Mouse (Mus musculus): ENCODE measurements around the gene Timp3. TPM values are rescaled to one million over a fixed set of nuclear protein-coding genes. Genes with fewer than 3 reads are reported as not detected.

Gene Timp3
- polyA plus RNA-seq (2016; fragmentation: Nextera tagmentation; extraction: Ambion mirVana), result 21.2 and 25.7 TPM in 2 replicates

DNA sequence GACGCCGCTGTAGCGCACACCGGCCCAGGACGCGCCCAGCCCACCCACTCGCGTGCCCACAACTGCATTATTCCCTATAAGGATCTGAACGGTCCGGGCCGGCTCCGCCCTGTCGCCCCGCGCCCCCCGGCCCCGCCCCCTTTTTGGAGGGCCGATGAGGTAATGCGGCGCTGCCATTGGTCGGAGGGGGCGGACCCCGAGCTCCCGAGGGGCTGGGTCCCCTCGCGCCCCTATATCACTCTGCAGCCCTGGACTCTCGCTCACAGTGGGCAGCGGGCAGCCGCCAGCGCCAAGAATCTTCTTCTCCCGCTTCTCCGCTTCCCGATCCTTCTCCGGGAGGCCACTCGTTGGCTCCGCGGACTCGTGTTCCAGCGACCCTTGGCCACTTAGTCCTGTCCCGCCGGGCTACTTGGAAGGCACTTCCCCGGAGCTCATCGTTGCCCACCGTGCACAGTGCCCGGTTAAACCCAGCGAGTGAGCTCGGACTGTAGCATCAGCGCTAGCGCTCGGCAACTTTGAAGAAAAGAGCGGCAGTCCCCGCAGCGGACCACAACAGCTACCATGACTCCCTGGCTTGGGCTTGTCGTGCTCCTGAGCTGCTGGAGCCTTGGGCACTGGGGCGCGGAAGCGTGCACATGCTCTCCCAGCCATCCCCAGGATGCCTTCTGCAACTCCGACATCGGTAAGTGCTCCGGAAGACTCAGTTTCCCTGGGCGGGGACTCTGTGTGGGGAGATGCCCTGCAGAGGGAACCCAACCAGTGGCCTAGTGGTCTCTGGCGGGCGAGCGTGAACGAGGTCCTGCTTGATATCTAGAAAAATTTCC lies at the start of gene Timp3:
Timp3 (plus strand) TSS at position 80 of the 824 bp plus-strand sequence.
- Histone ChIP-seq H3K27me3 (ENCODE audit: low read depth, poor library complexity, severe bottlenecking) (peaks cover 59% of the 10 kb centered on the region), H3K4me1 (peaks cover 68% of the 10 kb centered on the region)
- under 1% methylated on average over 65 of the region's 65 CpGs for WGBS

DNA sequence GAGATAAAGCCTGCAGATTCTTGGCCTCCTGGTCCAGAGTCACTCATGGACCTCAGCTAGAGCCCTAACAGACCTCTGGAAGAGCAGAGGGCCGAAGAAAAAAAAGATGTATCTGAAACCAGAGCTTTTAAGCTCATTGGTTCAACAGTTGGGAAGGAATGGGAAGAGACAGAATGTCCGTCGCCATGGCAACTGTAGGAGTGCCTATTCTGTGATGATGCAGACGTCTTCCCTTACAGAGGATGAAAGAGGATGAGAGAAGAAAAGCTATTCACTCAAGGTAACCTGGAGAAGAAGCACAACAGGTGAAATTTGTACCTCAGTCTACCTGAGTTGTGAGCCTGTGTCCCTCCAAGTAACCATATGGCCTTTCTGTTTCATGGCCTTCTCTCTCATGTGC lies 44.0 kb upstream of the Timp3 start:
- WGBS, result 57% methylated on average over 4 of the region's 4 CpGs
- 0 out of 2 replicates have a peak, but pooled peaks cover 4% of the 10 kb centered on the region for H3K4me1 ChIP-seq
- H3K9me3 ChIP-seq (replicated peaks), result no peaks in the 10 kb centered on the region
- H3K27me3 ChIP-seq (ENCODE audit: low read depth, poor library complexity, severe bottlenecking), result no peaks in the 10 kb centered on the region
- no peak overlapping the region for H3K27ac ChIP-seq (replicated peaks)
- no peaks in the 10 kb centered on the region for H3K36me3 ChIP-seq
- peak; percentile 16 for DNase-seq (ENCODE audit: low spot score)
- H3K4me3 ChIP-seq, result no peak overlapping the region

More for the DNA sequence above, at the start of gene Timp3:
- H3K36me3 ChIP-seq, result no peaks in the 10 kb centered on the region
- H3K4me3 ChIP-seq, result peak within 1 kb of the TSS; percentile 67
- peak; percentile 86 for DNase-seq (ENCODE audit: low spot score)
- no peaks in the 10 kb centered on the region for H3K9me3 ChIP-seq (replicated peaks)
- H3K27ac ChIP-seq (replicated peaks), result peak within 1 kb of the TSS; percentile 84

DNA sequence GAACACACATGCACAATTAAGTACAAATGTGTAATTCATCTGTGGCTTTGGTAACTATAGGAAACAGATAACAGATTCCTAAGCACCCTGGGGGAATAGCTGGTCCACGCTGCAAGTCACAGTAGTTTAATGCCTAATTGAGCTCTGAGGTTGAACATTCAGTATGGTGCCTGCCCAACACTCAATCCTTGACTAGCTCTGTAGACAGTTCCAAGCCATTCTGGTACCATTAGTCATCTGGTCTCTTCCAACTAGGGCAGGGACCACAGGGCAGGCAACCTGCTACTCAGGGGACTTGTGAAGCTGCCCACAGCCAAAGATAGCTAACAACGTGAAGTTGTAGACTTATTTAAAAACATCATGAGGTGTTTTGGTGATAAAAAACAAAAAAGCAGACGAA lies 43.1 kb upstream of the Timp3 start:
- H3K27ac ChIP-seq (replicated peaks), result no peak overlapping the region
- 0 out of 2 replicates have a peak, but pooled peaks cover 4% of the 10 kb centered on the region for H3K4me1 ChIP-seq
- no peak for DNase-seq (ENCODE audit: low spot score)
- 75% methylated on average over 3 of the region's 3 CpGs for WGBS
- no peaks in the 10 kb centered on the region for H3K36me3 ChIP-seq
- H3K9me3 ChIP-seq (replicated peaks), result no peaks in the 10 kb centered on the region
- no peaks in the 10 kb centered on the region for H3K27me3 ChIP-seq (ENCODE audit: low read depth, poor library complexity, severe bottlenecking)
- H3K4me3 ChIP-seq, result no peak overlapping the region

DNA sequence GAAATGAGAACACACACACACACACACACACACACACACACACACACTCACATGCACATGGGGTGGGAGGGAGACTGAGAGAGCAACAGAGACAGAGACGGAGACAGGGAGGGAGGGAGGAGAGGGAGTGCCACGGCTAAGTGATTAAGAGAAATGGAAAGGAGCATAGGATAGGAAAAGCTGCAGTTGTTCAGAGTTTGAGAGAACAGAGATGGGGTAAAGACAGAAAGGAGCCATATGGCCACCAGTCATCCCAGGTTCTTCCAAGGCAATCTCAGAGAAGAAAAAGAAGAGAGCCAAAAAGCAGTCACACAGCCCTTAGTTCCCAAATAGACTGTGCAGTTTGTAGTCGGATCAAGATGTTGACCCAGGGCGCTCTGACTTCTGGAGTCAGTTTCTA lies 42.1 kb upstream of the Timp3 start:
- no peak overlapping the region for H3K4me3 ChIP-seq
- 93% methylated on average over 4 of the region's 4 CpGs for WGBS
- H3K9me3 ChIP-seq (replicated peaks), result no peaks in the 10 kb centered on the region
- no peak overlapping the region for H3K27ac ChIP-seq (replicated peaks)
- H3K4me1 ChIP-seq, result 0 out of 2 replicates have a peak, but pooled peaks cover 4% of the 10 kb centered on the region
- H3K27me3 ChIP-seq (ENCODE audit: low read depth, poor library complexity, severe bottlenecking), result no peaks in the 10 kb centered on the region
- no peak for DNase-seq (ENCODE audit: low spot score)
- no peaks in the 10 kb centered on the region for H3K36me3 ChIP-seq

DNA sequence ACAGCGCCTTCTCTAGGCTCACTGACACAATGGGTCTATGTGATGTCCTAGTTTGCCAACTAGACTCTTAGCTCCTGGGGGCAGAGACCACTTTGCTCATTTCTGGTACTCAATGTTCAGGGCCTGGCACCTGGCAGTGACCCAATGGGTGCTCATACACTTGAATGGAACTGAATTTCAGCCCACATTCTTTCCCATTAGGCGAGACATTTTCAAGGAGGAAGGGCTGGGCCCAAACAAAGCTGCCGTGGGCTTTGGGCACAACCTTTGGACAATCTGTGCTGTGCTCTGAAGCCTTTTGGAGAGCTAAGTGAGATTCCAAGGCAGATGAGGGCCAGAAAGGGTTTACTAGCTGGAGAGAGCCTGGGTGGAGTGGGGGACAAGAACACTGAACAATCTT lies 41.2 kb upstream of the Timp3 start:
- Histone ChIP-seq H3K27ac (replicated peaks) (no peak overlapping the region), H3K4me1 (0 out of 2 replicates have a peak, but pooled peaks cover 4% of the 10 kb centered on the region), H3K36me3 (no peaks in the 10 kb centered on the region), H3K4me3 (no peak overlapping the region), H3K9me3 (replicated peaks) (no peaks in the 10 kb centered on the region), H3K27me3 (ENCODE audit: low read depth, poor library complexity, severe bottlenecking) (no peaks in the 10 kb centered on the region)
- 93% methylated on average over 3 of the region's 3 CpGs for WGBS
- DNase-seq (ENCODE audit: low spot score), result no peak

DNA sequence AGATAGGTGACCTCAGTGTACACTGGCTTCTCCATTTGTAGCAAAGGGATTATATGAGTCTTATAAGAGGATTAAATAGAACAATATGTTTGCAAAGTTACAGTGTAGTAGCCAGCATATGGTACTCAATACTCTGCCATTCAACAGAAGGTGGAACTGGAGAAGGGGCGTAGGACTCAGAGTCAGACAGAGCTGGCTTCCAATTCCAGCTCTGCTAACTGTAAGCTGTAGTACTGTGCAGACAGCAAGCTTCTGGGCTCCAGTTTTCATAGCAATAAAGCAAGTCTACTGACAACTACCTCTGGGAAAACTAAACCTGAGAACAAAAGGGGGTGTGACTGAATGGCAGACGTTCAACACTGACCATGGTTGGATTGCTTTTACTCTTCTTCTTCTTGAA lies 38.4 kb upstream of the Timp3 start:
- no peaks in the 10 kb centered on the region for H3K27me3 ChIP-seq (ENCODE audit: low read depth, poor library complexity, severe bottlenecking)
- H3K4me1 ChIP-seq, result no peaks in the 10 kb centered on the region
- WGBS, result 83% methylated on average over 2 of the region's 2 CpGs
- no peak for DNase-seq (ENCODE audit: low spot score)
- no peaks in the 10 kb centered on the region for H3K36me3 ChIP-seq
- H3K27ac ChIP-seq (replicated peaks), result no peak overlapping the region
- no peak overlapping the region for H3K4me3 ChIP-seq
- H3K9me3 ChIP-seq (replicated peaks), result no peaks in the 10 kb centered on the region

DNA sequence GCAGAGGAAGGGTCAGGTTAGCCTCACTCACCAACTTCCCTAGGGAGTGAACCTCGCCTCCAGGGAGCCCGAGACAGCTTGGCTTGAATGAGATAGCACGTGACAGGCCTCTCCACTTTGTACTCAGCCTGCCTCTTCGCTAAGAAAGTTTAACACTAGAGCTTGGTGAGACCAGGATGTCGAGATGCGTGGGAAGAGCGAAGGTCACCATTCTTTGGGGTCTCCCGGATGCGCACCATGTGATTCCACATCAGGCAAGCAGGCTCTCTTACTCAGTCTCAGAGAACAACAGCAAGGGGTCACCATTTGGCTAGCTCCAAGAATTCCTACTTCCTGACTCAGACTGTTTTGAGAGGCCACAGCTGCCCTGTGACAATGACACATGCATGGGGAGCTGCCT lies 35.6 kb upstream of the Timp3 start:
- whole genome bisulfite sequencing, result 84% methylated on average over 9 of the region's 9 CpGs
- Histone ChIP-seq H3K36me3 (no peaks in the 10 kb centered on the region), H3K4me1 (no peaks in the 10 kb centered on the region), H3K4me3 (no peak overlapping the region), H3K9me3 (replicated peaks) (no peaks in the 10 kb centered on the region), H3K27ac (replicated peaks) (no peak overlapping the region), H3K27me3 (ENCODE audit: low read depth, poor library complexity, severe bottlenecking) (no peaks in the 10 kb centered on the region)
- DNase-seq (ENCODE audit: low spot score), result no peak

DNA sequence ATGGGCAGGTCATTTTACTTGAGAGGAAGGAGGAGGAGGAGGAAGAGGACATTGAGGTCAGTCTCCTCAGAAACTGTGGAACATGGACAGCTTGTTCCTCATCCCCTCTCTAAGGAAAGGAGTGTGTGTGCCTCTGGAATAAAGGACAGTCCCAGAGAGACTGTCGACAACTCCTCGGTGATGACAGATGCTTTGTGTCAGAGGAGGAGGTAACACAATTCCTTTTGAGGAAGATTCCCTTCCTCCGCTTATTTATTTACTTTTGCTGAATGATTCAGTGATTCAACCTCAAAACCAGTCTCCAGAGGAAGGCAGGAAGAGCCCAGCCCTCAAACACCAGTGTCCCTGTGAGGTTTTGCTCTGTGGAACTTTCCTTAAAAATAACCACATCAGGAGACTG lies 29.9 kb upstream of the Timp3 start:
- no peak overlapping the region for H3K4me3 ChIP-seq
- whole genome bisulfite sequencing, result 69% methylated on average over 3 of the region's 3 CpGs
- no peaks in the 10 kb centered on the region for H3K9me3 ChIP-seq (replicated peaks)
- H3K27ac ChIP-seq (replicated peaks), result no peak overlapping the region
- DNase-seq (ENCODE audit: low spot score), result no peak
- no peaks in the 10 kb centered on the region for H3K27me3 ChIP-seq (ENCODE audit: low read depth, poor library complexity, severe bottlenecking)
- H3K36me3 ChIP-seq, result no peaks in the 10 kb centered on the region
- no peaks in the 10 kb centered on the region for H3K4me1 ChIP-seq

DNA sequence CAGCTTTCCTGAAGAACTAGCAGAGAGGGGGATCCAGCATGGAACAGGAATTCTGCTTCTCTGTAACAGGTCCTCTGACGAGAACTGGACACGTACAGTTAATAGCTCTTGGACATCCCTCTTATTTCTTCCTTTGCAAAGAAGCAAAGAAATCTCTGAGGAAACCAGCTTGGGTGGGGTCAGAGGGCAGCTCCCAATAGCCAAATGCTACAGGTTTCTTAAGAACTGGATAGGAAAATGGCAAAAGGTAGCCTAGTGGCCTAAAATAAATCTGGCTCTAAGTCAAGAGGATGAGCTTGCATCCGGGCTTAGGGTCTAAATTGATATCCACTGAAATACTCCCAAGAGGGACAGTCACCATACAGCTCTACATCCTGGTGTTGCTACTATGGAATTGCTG lies 27.3 kb upstream of the Timp3 start:
- Histone ChIP-seq H3K27ac (replicated peaks) (no peak overlapping the region), H3K9me3 (replicated peaks) (no peaks in the 10 kb centered on the region), H3K27me3 (ENCODE audit: low read depth, poor library complexity, severe bottlenecking) (no peaks in the 10 kb centered on the region), H3K36me3 (no peaks in the 10 kb centered on the region), H3K4me1 (no peaks in the 10 kb centered on the region), H3K4me3 (no peak overlapping the region)
- 93% methylated on average over 3 of the region's 3 CpGs for WGBS
- DNase-seq (ENCODE audit: low spot score), result no peak

DNA sequence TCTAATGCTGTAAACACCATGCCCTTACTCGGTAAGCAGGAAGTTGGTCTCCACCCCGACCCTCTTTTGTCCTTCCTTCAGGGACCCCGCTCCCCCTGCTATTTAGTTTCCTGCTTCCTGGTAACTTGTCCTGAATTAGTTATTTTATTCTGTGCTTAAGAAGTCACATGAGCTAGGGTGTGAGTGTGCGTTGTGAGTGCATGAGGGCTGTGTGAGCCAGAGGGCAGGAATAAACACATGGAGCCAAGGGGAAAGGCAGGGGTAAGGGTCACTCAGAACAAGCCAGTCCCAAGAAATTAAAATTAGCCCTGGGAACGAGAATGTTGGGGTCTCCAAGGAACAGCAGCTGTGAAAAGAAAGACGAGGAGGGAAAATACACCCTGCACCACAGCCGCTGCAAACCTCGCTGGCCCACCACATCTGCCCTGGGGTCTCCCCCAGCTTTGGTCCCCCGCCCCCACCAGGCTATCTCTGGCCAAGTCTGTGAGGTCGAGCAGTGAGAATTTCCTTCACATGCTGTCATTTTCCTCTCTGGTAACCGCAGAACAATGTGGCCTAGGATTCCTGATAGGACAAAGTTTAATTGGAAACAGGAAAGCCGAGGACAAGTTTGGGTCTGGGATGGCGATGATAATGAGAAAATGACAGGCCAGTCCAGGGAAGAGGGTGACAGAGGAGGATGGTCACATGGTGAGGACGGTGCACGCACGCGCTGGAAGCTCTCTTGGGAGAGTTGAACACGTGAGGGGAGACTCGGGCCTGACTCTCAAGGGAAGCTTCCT lies 26.6 kb upstream of the Timp3 start:
- Histone ChIP-seq H3K27me3 (ENCODE audit: low read depth, poor library complexity, severe bottlenecking) (no peaks in the 10 kb centered on the region), H3K27ac (replicated peaks) (peak overlapping the region; percentile 17; the same call in 1 of the 2 replicates), H3K4me3 (no peak overlapping the region), H3K4me1 (no peaks in the 10 kb centered on the region), H3K36me3 (no peaks in the 10 kb centered on the region), H3K9me3 (replicated peaks) (no peaks in the 10 kb centered on the region)
- 71% methylated on average over 19 of the region's 19 CpGs for WGBS
- peak; percentile 13 for DNase-seq (ENCODE audit: low spot score)

DNA sequence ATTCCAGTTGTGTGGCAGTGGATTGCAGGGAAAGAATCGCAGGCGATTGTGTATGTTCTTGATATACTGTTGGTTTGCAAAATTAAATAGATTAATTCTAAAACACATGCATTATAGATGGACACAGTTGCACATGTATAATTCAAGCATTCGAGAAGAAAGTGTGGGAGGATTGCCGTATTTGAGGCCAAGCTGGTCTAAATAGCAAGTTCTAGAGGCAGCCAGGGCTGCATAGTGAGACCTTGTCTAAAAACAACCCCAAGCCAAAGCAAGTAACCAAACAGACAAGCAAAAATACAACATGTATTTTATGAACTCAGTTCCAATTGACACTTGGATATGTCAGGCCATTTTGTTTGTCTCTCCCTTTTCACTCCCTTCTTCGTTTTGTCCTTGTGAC lies 24.6 kb upstream of the Timp3 start:
- no peaks in the 10 kb centered on the region for H3K4me1 ChIP-seq
- H3K9me3 ChIP-seq (replicated peaks), result no peaks in the 10 kb centered on the region
- no peak overlapping the region for H3K27ac ChIP-seq (replicated peaks)
- no peaks in the 10 kb centered on the region for H3K27me3 ChIP-seq (ENCODE audit: low read depth, poor library complexity, severe bottlenecking)
- H3K36me3 ChIP-seq, result no peaks in the 10 kb centered on the region
- WGBS, result 89% methylated on average over 5 of the region's 5 CpGs
- DNase-seq (ENCODE audit: low spot score), result no peak
- H3K4me3 ChIP-seq, result no peak overlapping the region

DNA sequence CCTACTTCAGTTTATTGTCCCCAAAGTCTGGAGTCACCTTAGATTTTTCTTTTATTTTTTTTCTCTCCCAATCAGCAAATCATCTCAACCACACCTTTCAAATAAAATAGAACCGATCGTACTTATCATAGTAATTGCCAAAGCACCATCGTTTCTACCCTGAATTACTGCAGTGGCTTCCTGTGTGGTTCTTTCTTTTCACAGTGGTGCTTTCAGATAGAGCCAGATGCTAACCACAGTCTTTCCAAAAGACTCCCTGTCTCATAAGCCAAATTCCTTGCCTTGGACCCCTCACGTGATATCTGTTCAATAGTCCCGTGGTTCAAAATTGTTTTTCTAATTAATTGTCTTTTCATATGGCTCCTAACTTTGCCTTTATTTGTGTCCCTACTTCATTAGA lies 22.8 kb upstream of the Timp3 start:
- 94% methylated on average over 5 of the region's 5 CpGs for WGBS
- no peaks in the 10 kb centered on the region for H3K27me3 ChIP-seq (ENCODE audit: low read depth, poor library complexity, severe bottlenecking)
- H3K27ac ChIP-seq (replicated peaks), result no peak overlapping the region
- DNase-seq (ENCODE audit: low spot score), result no peak
- no peaks in the 10 kb centered on the region for H3K9me3 ChIP-seq (replicated peaks)
- H3K36me3 ChIP-seq, result no peaks in the 10 kb centered on the region
- no peak overlapping the region for H3K4me3 ChIP-seq
- H3K4me1 ChIP-seq, result no peaks in the 10 kb centered on the region

DNA sequence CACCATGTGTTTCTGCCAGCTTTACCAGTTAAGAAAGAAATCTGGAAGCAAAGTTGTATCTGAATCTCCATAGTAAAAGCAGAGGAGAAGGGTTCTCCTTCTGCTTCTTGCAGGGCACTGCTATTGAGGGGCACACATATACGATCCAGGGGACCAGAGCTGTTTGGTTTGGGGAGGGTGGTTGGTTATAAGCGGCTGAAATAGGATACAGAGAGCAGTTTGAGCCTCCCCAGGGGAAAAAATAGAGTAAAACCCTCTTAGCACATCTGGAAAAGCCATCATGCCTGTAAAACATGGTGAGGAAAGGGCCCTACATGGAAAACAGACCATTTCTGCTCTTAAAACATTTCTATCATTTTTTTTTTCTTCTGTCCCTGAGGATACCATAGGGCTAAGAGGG lies 21.7 kb upstream of the Timp3 start:
- 75% methylated on average over 2 of the region's 2 CpGs for WGBS
- no peaks in the 10 kb centered on the region for H3K4me1 ChIP-seq
- no peak for DNase-seq (ENCODE audit: low spot score)
- H3K27ac ChIP-seq (replicated peaks), result no peak overlapping the region
- H3K4me3 ChIP-seq, result no peak overlapping the region
- H3K9me3 ChIP-seq (replicated peaks), result no peaks in the 10 kb centered on the region
- H3K27me3 ChIP-seq (ENCODE audit: low read depth, poor library complexity, severe bottlenecking), result no peaks in the 10 kb centered on the region
- H3K36me3 ChIP-seq, result no peaks in the 10 kb centered on the region

Measured in midbrain, embryonic 10.5 days (tissue).